Mouse (Mus musculus): ENCODE measurements around the gene Oas2.

The Oas2 gene

GRCm38 (mm10) chr5:120732740-120733139 is 16.9 kb downstream of the Oas2 start:
- no peak for DNase-seq (ENCODE audit: low spot score in 2 of 2)

DNA sequence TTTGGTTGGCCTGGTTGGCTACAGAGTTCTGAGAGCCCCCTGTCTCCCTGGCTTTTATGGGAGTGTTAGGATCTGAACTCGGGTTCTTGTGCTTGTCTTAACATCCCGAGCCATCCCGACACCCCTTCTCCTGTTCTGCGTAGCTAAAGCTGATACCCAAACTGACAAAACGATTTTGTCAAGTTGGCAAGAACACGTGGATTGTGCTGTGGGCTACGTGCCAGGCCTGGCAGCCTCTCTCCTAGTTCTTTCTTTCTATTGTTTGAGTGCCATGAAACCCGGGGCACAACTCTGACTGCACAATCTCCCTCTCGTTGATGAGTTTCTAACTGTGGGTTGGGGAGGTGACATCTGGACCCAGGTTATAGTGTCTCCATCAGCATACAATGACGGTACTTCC is 20.3 kb downstream of the Oas2 start:
- no peak for DNase-seq (ENCODE audit: low spot score in 2 of 2)

GRCm38 (mm10) chr5:120725811-120726455 is 23.7 kb downstream of the Oas2 start:
- DNase-seq (ENCODE audit: low spot score in 2 of 2): no peak

GRCm38 (mm10) chr5:120721005-120721404 is 28.6 kb downstream of the Oas2 start:
- no peak for DNase-seq (ENCODE audit: low spot score in 2 of 2)

DNA sequence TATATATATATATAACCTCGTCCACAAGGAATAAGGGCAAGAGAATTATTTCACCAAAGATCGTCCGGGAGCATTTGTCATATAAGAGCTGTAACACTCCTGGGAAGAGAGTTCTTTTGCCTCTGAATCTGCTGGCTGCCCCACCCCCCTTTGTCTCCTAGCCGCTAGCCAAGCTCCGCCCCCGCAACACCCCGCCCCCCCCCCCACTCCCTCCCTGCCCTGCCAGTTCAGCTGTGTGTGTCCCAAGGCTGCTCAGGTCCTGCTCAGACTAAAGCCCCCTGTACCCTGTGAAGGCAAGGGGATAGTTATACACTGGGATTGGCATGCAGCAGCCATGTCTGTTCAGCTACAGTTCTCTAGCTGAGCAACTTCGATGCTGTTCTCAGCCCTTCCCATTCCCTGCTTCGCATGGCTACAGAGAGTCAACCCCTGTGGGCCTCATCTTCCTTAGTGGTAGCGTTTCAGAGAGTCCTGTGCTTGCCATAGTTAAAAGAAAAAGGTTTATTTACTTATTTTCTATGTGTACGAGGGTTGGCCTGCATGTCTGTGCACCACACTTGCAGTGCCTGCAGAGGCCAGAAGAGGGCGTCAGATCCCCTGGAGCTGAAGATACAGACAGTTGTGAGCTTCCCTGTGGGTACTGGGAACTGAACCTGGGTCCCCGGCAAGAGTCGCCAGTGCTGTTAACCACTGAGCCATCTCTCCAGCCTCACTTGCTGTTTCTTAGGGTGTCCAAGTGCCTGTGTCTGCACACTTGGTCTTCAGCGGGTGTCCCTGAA is 30.9 kb downstream of the Oas2 start:
- no peak for DNase-seq (ENCODE audit: low spot score in 2 of 2)

- DNase-seq (ENCODE audit: low spot score in 2 of 2): no peak
Measured at GRCm38 (mm10) chr5:120717136-120717535, 32.5 kb downstream of the Oas2 start.

DNA sequence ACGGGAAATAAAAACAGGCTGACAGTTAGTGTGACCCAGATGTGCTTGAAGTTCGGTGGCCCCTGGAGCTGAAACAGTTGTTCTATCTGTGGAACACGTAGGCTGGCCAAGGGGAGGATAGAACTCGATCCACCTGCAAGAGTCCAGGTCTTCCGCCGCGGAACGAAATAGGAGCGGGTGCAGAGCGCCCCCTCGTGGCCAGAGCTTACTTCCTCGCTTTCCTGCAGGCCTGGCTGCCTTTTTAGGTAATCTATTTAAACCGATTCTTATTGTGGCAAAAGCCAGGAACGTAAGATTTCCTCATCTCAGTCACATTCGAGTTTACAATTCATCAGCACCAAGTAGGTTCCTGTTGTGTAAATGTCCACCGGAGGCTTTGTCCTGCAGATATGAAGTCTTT is 35.3 kb downstream of the Oas2 start:
- DNase-seq (ENCODE audit: low spot score in 2 of 2): peak; percentile 76

GRCm38 (mm10) chr5:120712721-120713120 is 36.9 kb downstream of the Oas2 start:
- no peak for DNase-seq (ENCODE audit: low spot score in 2 of 2)

- DNase-seq (ENCODE audit: low spot score in 2 of 2): no peak
Measured at GRCm38 (mm10) chr5:120711827-120712226, 37.8 kb downstream of the Oas2 start, which contains the start of gene Dtx1. Gene Dtx1, minus strand, starts transcription at chr5:120711927.

DNA sequence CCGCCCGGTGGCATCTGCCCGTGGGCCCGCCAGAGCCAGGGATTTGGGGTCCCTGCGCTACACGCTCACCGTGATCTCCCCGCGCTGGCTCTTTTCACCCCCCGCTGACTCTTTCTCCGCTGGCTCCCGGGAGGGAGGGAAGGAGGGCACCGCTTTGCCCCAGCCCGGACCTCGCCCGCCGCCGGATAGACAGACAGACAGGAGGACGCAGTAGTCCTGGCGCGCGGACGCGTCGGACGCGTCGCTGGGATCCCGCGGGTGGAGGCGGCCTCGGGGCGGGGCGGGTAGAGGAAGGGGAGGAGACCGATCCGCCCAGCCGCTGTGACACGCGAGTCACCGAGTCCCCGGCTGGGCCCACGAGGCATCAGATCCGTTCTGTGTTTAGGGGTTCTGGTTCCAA is 38.2 kb downstream of the Oas2 start:
- peak; percentile 78 to 79 for DNase-seq (ENCODE audit: low spot score in 2 of 2)

DNA sequence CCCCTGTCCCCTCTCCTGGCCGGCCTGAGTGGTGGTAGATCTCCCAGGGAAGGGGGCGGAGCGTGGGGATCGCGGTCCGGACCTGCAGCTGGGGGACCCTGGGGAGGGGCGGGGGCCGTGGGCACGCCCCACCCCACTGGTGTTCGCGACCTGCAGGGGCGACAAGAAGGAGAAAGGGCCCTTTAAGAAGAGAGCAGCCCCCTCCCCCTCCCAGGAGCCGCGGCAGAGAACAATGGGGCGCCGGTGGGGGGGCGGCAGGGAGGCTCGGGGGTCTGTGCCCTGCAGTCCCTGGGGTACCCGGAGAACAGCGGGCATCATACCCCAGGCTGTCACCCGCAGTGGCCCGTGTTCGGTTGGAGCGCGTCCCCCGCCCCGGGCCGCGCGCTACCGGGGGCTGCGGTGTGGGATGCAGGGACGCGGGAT is 38.8 kb downstream of the Oas2 start:
- no peak for DNase-seq (ENCODE audit: low spot score in 2 of 2)

GRCm38 (mm10) chr5:120710161-120710825 is 39.4 kb downstream of the Oas2 start:
- DNase-seq (ENCODE audit: low spot score in 2 of 2): no peak

DNA sequence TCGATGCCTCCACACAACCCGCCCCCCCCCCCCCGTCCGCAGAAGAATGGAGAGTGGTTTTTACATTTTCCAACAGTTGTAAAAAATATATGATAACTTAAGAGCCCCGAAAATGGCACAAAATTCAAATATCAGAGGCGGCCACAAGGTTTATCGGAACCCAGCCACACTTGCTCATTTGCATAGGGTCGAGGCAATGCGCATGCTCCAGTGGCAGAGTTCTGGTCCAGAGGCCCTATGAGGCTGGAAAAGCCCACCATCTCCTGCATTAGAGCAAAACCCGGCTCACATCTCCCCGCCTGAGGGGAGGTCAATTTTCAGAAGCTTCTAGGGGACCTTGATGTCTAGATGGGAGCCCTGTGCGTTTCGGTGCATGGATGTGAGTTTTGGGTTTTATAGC is 42.7 kb downstream of the Oas2 start:
- peak; percentile 53 to 61 for DNase-seq (ENCODE audit: low spot score in 2 of 2)

DNA sequence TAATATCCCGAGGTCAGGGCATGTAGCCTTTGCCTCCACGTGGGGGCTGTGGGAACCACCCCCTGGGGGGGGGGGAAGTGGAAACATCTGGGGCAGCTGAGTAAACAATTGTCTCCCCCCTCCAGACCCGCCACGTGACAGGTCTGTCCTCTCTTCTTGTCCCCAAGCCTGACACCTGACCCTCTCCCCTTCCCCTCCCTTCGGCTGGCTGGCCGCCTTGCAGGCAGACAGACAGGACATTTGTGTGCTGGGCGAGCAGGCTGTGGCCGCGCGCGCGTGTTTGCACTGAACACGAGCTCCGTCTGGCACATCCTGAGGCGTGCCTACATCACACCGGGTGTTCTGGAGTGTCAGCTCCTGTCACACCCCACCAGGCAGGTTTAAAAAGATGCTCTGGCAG is 43.1 kb downstream of the Oas2 start:
- DNase-seq (ENCODE audit: low spot score in 2 of 2): peak; percentile 46 to 54

DNA sequence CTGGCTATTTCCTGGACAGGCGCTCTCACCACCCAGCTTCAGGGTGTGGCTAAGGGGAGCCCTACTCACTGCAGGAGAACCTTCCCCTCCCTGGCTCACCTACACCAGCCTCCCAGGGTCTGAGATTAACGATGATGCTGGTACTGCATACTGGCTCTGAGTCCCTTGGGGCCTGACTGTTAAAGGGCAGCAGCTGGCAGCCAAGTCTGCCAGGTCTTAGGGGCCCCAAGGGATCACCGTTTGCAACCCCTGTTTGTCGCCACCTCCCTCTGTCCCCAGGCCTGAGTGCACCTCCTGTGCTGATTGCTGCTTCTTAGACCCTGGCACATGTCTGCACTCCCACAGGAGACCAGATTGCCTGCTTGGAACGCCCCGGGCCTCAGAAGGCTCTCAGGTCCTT is 45.2 kb downstream of the Oas2 start:
- DNase-seq (ENCODE audit: low spot score in 2 of 2): peak; percentile 78 to 80

GRCm38 (mm10) chr5:120703660-120704059 is 46.0 kb downstream of the Oas2 start:
- no peak for DNase-seq (ENCODE audit: low spot score in 2 of 2)

DNA sequence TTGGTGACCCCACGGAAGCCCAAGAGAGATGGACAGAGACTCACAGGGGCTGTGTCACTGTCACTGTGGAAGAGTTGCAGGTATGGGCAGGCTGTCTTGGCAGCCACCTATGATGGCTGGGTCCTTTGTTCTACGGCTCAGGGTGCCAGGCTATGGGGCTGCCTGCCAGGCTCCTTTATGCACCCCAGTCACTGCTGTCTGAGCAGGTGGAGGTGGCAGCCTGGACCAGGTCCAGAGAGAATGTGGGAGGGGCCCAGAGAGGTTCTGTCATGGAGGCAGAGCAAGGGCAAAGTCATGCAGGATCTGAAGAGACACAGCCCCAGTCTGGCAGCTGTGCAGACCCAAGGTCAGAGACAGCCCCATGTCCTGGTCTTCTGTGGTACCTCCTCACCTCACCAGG is 46.7 kb downstream of the Oas2 start:
- no peak for DNase-seq (ENCODE audit: low spot score in 2 of 2)

DNA sequence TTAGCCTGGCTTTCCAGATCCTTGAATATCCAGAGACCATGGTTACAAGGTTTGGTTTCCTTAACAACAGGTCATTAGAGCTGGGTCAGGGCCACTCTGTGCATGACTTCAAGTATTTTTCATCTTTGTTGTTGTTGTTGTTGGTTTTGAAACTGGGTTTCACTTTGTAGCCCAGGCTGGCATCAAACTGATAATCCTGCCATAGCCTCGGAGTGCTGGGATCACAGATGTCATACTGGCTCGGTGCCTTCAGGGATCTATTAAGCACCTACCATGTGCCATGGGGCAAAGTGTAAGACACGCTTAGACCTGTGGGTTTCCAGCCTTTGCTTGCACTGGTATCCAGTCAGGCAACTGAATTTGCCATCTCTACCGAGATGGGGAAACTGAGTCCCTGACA is 47.2 kb downstream of the Oas2 start:
- no peak for DNase-seq (ENCODE audit: low spot score in 2 of 2)

DNA sequence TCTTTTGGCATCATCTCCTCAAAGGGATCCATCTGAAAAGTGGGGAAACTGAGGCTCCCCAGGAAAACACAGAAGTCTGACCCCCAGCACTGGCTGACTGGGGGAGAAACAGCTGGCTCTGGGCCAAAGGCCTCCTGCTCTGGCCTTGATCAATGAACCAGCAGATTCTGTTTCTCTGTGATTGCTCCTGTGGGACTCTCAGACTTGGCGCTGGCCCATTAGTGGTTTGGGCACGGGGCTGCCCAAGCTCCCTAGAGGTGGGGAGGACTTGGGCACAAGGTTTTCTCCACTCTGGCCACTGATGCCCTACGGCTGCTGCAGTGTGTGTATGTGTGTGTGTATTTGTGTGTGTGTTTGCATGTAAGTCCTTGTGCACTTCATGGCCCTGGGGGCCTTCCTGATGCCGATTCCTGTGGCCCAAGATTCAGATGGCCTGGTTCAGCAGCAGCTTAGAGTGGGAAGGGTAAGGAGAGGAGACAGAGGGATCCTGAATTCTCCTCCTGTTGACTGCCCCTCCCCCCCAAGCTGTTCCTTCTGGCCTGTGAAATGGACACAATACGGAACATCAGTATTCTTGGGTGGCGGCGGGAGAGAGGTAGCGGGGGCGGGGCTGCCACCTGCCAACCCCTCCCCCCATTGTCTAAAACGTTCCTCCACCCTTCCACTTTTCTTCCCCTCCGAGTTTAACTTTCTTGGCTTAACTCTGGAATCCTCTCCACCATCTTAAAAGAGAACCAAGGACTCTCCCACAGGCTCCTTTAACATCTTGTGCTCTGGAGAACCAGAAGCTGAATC is 48.5 kb downstream of the Oas2 start:
- DNase-seq (ENCODE audit: low spot score in 2 of 2): no peak

GRCm38 (mm10) chr5:120698801-120699391 is 50.8 kb downstream of the Oas2 start:
- DNase-seq (ENCODE audit: low spot score in 2 of 2): no peak

DNA sequence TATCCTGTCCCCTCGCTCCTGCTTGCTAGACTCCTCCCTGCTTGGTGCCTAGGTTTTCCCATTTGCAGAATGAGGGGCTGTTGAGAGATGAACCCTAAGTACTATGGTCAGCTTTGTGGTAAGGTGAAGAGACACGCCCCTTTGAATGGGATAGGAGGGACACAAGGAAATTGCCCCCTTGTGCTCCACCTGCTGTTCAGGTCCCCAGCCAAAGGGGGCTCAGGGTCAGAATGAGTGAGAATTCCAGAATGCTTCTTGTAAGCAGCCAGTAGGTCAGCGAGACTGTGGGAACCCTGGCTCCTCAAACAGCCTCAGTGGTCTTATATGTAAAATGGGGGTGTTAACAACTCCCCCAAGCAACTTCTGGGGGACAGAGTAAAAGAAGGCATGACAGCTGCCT is 51.5 kb downstream of the Oas2 start:
- DNase-seq (ENCODE audit: low spot score in 2 of 2): no peak

- DNase-seq (ENCODE audit: low spot score in 2 of 2): peak; percentile 72 to 73
Measured at GRCm38 (mm10) chr5:120696865-120697264, 52.8 kb downstream of the Oas2 start.
